Mouse (Mus musculus) forebrain, embryonic 15.5 days (tissue): Measurements from ENCODE around the gene Srsf1. TPM values are rescaled to one million over a fixed set of nuclear protein-coding genes. Genes with fewer than 3 reads are reported as not detected.

Experiments
- ATAC-seq: fragments of 200-750 bp; cut with Nextera tagmentation; replicated peaks from 2 replicates; pipeline ENCODE4 v1.8.0; 2017; ENCODE audit warnings: mild to moderate bottlenecking, moderate TSS enrichment, moderate library complexity
- H3K27ac ChIP-seq: fragments of 300-500 bp; sonication (generic); replicated peaks from 2 replicates; pipeline ENCODE4 v1.5.1; 2015; ENCODE audit warnings: mild to moderate bottlenecking, inconsistent platforms
- H3K27me3 ChIP-seq: fragments of 300-500 bp; sonication (generic); 2 replicates; pipeline ENCODE4 v1.6.1; 2015; ENCODE audit warnings: inconsistent platforms
- H3K36me3 ChIP-seq: fragments of 300-500 bp; sonication (generic); 2 replicates; pipeline ENCODE4 v1.6.1; 2015; ENCODE audit warnings: mild to moderate bottlenecking, inconsistent platforms
- H3K4me1 ChIP-seq: fragments of 300-500 bp; sonication (generic); 2 replicates; pipeline ENCODE4 v1.6.1; 2015; ENCODE audit warnings: inconsistent platforms
- H3K4me2 ChIP-seq: fragments of 300-500 bp; sonication (generic); replicated peaks from 2 replicates; pipeline ENCODE4 v1.6.1; 2015; ENCODE audit warnings: mild to moderate bottlenecking, inconsistent platforms
- H3K4me3 ChIP-seq: fragments of 300-500 bp; sonication (generic); 2 replicates; pipeline ENCODE4 v1.5.1; 2015; ENCODE audit warnings: mild to moderate bottlenecking, inconsistent platforms
- H3K9ac ChIP-seq: fragments of 300-500 bp; sonication (generic); replicated peaks from 2 replicates; pipeline ENCODE4 v1.6.1; 2015; ENCODE audit warnings: mild to moderate bottlenecking, inconsistent platforms
- H3K9me3 ChIP-seq: fragments of 300-500 bp; sonication (generic); 2 replicates; pipeline ENCODE4 v1.6.1; 2016; ENCODE audit warnings: inconsistent platforms
- WGBS: fragments of 180-500 bp; shearing (Covaris S2); methylation state at CpG from one replicate; pipeline ENCODE4 v1.1.7; 2015; ENCODE audit warnings: mixed read lengths; 5-methylcytosine and 5-hydroxymethylcytosine counted together
- polyA plus RNA-seq: library from polyadenylated mRNA; unstranded; fragments of >200 nt; fragmentation: Nextera tagmentation; extraction: Ambion mirVana; gene quantifications from 2 replicates; pipeline ENCODE4 v1.2.1, GENCODE M21; 2015

The Srsf1 gene
- polyA plus RNA-seq, 1 experiment from 2014 or later = 342 TPM

GRCm38 (mm10) chr11:88086737-88087627, 39.8 kb downstream of the Srsf1 start:
- no peaks in the 10 kb centered on the region for H3K9me3 ChIP-seq
- peaks cover 22% of the 10 kb centered on the region for H3K36me3 ChIP-seq
- H3K27ac ChIP-seq = peak overlapping the region; percentile 71
- H3K27me3 ChIP-seq = no peaks in the 10 kb centered on the region
- ATAC-seq = peak; percentile 98
- WGBS = 5% methylated on average over 25 of the region's 25 CpGs
- H3K4me3 ChIP-seq = peak overlapping the region; percentile 40
- peaks cover 17% of the 10 kb centered on the region for H3K4me1 ChIP-seq
- H3K9ac ChIP-seq = peak overlapping the region; percentile 41
- peak overlapping the region; percentile 66 for H3K4me2 ChIP-seq

- H3K36me3 ChIP-seq = peaks cover 6% of the 10 kb centered on the region
- H3K4me1 ChIP-seq = peaks cover 17% of the 10 kb centered on the region
- no peak for ATAC-seq
- H3K4me3 ChIP-seq = no peak overlapping the region
- no peak overlapping the region for H3K27ac ChIP-seq
- H3K9me3 ChIP-seq = no peaks in the 10 kb centered on the region
- H3K9ac ChIP-seq = no peak overlapping the region
- H3K4me2 ChIP-seq = no peak overlapping the region
- 58% methylated on average over 5 of the region's 5 CpGs for WGBS
- no peaks in the 10 kb centered on the region for H3K27me3 ChIP-seq
These were observed 42.0 kb downstream of the Srsf1 start for GRCm38 (mm10) chr11:88089150-88089549.

DNA sequence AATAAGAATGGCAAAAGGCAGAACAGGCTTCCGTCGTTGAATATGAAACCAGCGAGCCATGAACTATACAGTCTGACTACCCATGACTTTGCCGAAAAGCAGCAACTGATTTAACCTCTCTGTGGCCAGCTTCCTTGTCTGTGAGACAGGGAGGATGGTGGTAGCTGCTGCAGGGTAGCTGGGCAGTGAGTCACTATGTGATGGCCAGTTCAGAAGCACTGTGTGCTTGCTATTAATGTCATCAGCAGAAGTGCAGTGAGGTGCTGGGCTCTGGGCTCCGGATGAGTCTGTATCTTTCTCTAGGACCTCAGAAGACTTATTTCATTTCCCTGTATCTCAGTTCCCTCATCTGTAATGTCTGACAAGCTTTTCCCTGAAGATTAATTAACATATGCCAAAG, 43.1 kb downstream of the Srsf1 start:
- H3K4me2 ChIP-seq = no peak overlapping the region
- peaks cover 17% of the 10 kb centered on the region for H3K4me1 ChIP-seq
- no peaks in the 10 kb centered on the region for H3K27me3 ChIP-seq
- H3K9ac ChIP-seq = no peak overlapping the region
- no peak for ATAC-seq
- H3K9me3 ChIP-seq = no peaks in the 10 kb centered on the region
- no peak overlapping the region for H3K4me3 ChIP-seq
- no peaks in the 10 kb centered on the region for H3K36me3 ChIP-seq
- 77% methylated on average over 5 of the region's 5 CpGs for WGBS
- H3K27ac ChIP-seq = no peak overlapping the region

DNA sequence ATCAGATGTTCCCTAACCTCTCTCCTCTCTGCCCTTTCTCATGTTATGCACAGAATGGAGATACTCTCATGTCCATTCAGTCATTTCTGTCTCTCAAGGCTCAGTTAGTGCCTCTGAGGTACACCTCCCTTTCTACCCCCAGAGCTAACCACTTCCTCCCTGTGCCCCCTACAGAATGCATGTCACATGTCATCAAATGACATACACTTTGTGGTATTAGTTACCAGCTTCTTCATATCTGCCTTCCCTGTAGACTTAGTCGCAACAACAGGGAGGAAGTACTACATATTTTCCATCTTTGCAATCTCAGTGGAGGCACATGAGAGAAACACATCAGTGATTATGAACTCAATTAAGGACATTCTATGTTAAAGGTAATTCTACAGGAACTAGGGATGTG, 44.8 kb downstream of the Srsf1 start:
- Histone ChIP-seq H3K27ac (no peak overlapping the region), H3K4me1 (peaks cover 9% of the 10 kb centered on the region), H3K4me2 (no peak overlapping the region), H3K36me3 (no peaks in the 10 kb centered on the region), H3K27me3 (no peaks in the 10 kb centered on the region), H3K9me3 (no peaks in the 10 kb centered on the region), H3K4me3 (no peak overlapping the region), H3K9ac (no peak overlapping the region)
- WGBS = 94% methylated on average over 1 of the region's 1 CpGs
- no peak for ATAC-seq

- WGBS = 32% methylated on average over 4 of the region's 4 CpGs
These were observed 50.0 kb downstream of the Srsf1 start for GRCm38 (mm10) chr11:88097173-88097572.

DNA sequence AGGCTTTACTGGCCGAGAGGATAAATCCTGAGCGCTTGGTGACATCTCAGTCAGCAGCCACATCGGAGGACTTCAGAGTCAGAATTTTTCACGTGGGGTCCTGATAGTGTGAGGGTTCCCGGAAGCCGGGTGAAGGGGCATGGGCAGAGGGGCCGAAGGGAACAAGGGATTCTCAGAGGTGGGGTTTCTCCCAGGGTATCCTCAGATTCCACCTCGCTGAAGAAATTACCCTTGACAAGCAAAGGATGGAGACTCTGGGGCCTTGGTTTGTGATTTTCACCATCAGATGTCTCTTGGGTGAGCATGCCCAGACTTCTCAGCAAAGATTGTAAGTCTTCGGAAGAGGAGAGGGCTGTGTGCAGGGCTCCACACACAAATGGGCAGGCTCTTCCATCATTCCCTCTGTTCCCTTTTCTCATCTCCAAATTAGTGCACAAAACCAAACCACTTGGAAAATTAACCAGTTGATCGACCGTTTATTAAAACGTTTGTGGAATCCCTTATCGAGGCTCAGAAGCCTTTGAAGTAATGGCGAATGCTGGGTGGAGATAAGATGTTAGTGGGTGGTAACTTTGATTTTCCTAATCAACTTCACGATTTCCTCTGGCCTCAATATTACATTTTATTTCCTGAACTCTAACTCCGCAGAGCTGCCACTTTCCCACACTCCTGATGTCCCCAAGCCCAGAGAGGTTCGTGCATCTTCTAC, 51.0 kb downstream of the Srsf1 start, which contains the start of gene Cuedc1:
Cuedc1 (plus strand) TSS at position 38 of the 709 bp plus-strand sequence.
- Histone ChIP-seq H3K27me3 (no peaks in the 10 kb centered on the region), H3K36me3 (no peaks in the 10 kb centered on the region), H3K4me1 (peaks cover 26% of the 10 kb centered on the region), H3K9ac (peak within 1 kb of the TSS; percentile 81), H3K27ac (peak within 1 kb of the TSS; percentile 84), H3K4me3 (peak within 1 kb of the TSS; percentile 67), H3K9me3 (no peaks in the 10 kb centered on the region), H3K4me2 (peak within 1 kb of the TSS; percentile 94)
- ATAC-seq = no peak
- 30% methylated on average over 17 of the region's 17 CpGs for WGBS

More at GRCm38 (mm10) chr11:88097173-88097572, 50.0 kb downstream of the Srsf1 start:
- Histone ChIP-seq H3K9me3 (no peaks in the 10 kb centered on the region), H3K4me1 (peaks cover 26% of the 10 kb centered on the region), H3K4me3 (no peak overlapping the region), H3K36me3 (no peaks in the 10 kb centered on the region), H3K27me3 (no peaks in the 10 kb centered on the region), H3K4me2 (no peak overlapping the region), H3K9ac (no peak overlapping the region), H3K27ac (no peak overlapping the region)
- no peak for ATAC-seq

GRCm38 (mm10) chr11:88098787-88099598, 51.8 kb downstream of the Srsf1 start:
- H3K4me2 ChIP-seq = peak overlapping the region; percentile 94
- under 1% methylated on average over 81 of the region's 95 CpGs for WGBS
- H3K9me3 ChIP-seq = no peaks in the 10 kb centered on the region
- peak overlapping the region; percentile 67 for H3K4me3 ChIP-seq
- ATAC-seq = peak; percentile 75
- no peaks in the 10 kb centered on the region for H3K27me3 ChIP-seq
- H3K36me3 ChIP-seq = no peaks in the 10 kb centered on the region
- peaks cover 26% of the 10 kb centered on the region for H3K4me1 ChIP-seq
- peak overlapping the region; percentile 81 for H3K9ac ChIP-seq
- H3K27ac ChIP-seq = peak overlapping the region; percentile 84

DNA sequence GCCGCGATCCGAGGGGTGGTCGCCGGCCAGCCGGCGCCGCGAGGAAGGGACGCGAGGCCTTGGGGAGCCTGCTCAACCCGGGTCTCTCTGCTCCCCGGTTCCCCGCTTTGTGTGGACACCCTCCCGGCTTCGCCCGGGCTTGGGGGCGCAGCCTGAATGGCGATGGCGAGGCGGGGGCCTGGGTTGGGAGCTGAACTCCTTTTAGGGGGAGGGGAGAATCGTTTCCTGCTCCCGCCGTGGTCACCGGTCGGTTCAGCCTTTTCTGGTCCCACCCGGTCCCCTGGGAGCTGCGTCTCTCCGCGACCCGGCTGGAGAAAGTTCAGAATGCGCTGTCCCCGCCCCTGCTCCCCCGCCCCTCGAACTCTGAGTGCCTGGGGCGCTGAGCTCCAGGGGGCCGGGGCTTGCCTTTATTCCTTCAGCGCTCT, 52.4 kb downstream of the Srsf1 start:
- peak; percentile 67 for ATAC-seq
- Histone ChIP-seq H3K27me3 (no peaks in the 10 kb centered on the region), H3K4me3 (peak overlapping the region; percentile 67), H3K4me1 (peaks cover 26% of the 10 kb centered on the region), H3K9me3 (no peaks in the 10 kb centered on the region), H3K9ac (peak overlapping the region; percentile 81), H3K4me2 (peak overlapping the region; percentile 94), H3K36me3 (no peaks in the 10 kb centered on the region), H3K27ac (peak overlapping the region; percentile 84)
- WGBS = under 1% methylated on average over 24 of the region's 38 CpGs

DNA sequence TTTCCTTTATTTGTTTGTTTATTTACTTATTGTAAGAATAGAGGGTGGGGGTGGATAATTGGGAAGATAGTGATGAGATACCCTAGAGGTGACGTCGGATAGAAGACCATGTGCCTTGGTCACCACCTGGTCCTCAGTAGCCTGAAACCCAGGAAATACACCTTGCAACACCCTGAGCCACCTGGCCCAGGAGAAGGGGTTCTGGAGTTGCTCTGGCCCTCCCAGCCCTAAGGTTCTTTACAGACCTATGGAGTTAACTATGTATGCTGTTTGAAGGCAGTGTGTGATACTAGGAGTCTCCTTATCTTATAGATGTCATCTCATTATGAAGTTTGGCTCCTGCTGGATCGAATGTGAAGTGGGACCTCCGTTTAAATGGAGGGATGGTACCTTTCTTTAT, 53.0 kb downstream of the Srsf1 start:
- no peak for ATAC-seq
- no peak overlapping the region for H3K9ac ChIP-seq
- H3K27me3 ChIP-seq = no peaks in the 10 kb centered on the region
- H3K4me2 ChIP-seq = peak overlapping the region; percentile 94
- peaks cover 26% of the 10 kb centered on the region for H3K4me1 ChIP-seq
- peak overlapping the region; percentile 67 for H3K4me3 ChIP-seq
- 0 out of 2 replicates have a peak overlapping the region, but pooled peaks have one; percentile 84 for H3K27ac ChIP-seq
- WGBS = 33% methylated on average over 4 of the region's 4 CpGs
- H3K36me3 ChIP-seq = no peaks in the 10 kb centered on the region
- H3K9me3 ChIP-seq = no peaks in the 10 kb centered on the region
